Mouse (Mus musculus) brain, embryonic 14.5 days (tissue): Measurements from ENCODE around the gene Elp5.

Experiments
- CTCF ChIP-seq: fragments of 200-500 bp; IDR thresholded peaks from 2 replicates; pipeline ENCODE4 v1.5.1; 2012; ENCODE audit warnings: inconsistent platforms, mild to moderate bottlenecking, moderate library complexity, borderline replicate concordance; ENCODE audit not compliant: insufficient read depth, insufficient read length; ENCODE audit errors: extremely low read depth
- POLR2A ChIP-seq: fragments of 200-500 bp; IDR thresholded peaks from 2 replicates; pipeline ENCODE4 v1.6.1; 2012; ENCODE audit warnings: mild to moderate bottlenecking, inconsistent platforms, borderline replicate concordance; ENCODE audit not compliant: poor library complexity, insufficient read depth, insufficient read length, severe bottlenecking; ENCODE audit errors: extremely low read depth

GRCm38 (mm10) chr11:70012931-70013330 lies 30.6 kb upstream of the Elp5 start:
- no peak for TF ChIP-seq POLR2A
- TF ChIP-seq CTCF, result no peak
